Mouse (Mus musculus) megakaryocyte, embryonic 14.5 days (primary cell): ENCODE data around the gene Mbd3.

Experiments used
- FLI1 ChIP-seq: IDR thresholded peaks from 2 replicates; pipeline ENCODE4 v1.6.1; 2012; ENCODE audit warnings: low read length, inconsistent platforms, mixed read lengths
- GATA1 ChIP-seq: IDR thresholded peaks from 3 replicates; pipeline ENCODE4 v1.6.1; 2012; ENCODE audit warnings: mixed read lengths, low read length, inconsistent platforms, borderline replicate concordance

DNA sequence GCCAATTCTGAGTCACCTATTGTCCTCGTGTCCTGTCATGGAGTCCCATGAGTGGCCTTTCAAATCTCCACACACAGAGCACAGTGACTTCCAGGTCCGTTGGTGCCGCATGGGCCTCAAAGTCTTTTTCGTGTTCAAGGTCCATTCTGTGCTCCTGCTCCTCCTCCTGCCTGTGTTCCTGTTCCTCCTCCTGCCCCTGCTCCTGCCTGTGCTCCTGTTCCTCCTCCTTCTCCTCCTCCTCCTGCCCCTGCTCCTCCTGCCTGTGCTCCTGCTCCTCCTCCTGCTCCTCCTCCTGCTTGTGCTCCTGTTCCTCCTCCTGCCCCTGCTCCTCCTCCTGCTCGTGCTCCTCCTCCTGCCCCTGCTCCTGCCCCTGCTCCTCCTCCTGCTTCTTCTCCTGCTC is 31.4 kb downstream of the Mbd3 start:
- TF ChIP-seq GATA1 (no peak), FLI1 (no peak)
